Mouse (Mus musculus) kidney, adult 2 months (tissue): ENCODE results near the gene Tanc1.

Experiments used
- CTCF ChIP-seq: fragments of 200-500 bp; conservative IDR thresholded peaks from 2 replicates; pipeline ENCODE4 v1.5.1; 2011; ENCODE audit warnings: low read depth, mild to moderate bottlenecking, control low read depth, low read length, moderate library complexity, mixed read lengths; ENCODE audit not compliant: insufficient read depth, insufficient read length
- POLR2A ChIP-seq: fragments of 200-500 bp; IDR thresholded peaks from one replicate; pipeline ENCODE4 v1.6.1; 2011; ENCODE audit warnings: low read depth, low read length, control low read depth

DNA sequence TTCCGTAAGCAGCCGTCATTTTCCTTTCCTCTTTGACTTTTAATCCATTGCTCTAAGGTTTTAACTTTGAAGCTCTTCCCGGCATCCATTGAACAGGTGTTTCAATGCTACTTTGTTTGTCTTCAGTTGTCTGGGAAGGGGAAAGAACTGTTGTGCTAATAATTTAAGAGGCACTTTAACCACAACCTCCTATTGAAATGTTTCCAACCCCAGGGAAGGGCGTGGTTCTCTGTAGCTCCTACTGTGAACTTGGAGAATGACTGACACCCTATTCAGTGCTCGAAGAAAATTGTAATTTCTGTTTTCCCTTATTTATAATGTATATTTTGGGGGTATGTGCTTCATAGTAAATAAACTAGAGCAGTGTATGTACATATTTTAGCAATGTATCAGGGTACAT is 168.4 kb downstream of the Tanc1 start:
- TF ChIP-seq CTCF (no peak), POLR2A (no peak)
